ENCODE assay signal across 11 mouse cellular contexts in the genomic region with DNA sequence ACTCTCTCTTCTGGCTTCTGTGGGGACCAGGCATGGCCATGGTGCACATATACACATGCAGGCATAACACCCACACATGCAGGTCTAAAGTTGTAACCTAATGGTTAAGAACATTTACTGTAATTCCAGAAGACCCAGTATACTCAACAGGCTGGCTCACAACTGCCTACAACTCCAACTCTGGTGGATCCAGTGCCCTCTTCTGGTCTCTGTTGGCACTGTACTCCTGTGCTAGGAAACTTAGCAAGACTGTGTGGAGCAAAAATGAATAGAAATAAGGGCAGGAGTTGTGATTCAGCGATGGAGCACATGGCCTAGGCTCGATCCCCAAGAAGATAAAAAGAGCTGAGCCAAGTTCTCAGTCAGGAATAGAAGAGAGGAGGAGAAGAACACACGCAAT. TPM values are rescaled to one million over a fixed set of nuclear protein-coding genes. Genes with fewer than 3 reads are reported as not detected.
DNase-seq lines count a peak whose midpoint lies in the region; ATAC-seq and TF ChIP-seq lines count a peak whose summit lies in the region.
"Had no signal": no experiment of that assay in that cellular context is flagged by ENCODE, and none has a peak within 500 bp of the region (broad histone marks: within the 10 kb centered on the region; RNA-seq: fewer than 3 reads in every experiment).

No protein-coding gene starts in this region.

- H3K9me3 ChIP-seq in hindbrain, postnatal 0 days (ENCODE audit: low read length), result no peaks in the 10 kb centered on the region
- H3K9me3 ChIP-seq in hindbrain, embryonic 12.5 days (replicated peaks), result no peaks in the 10 kb centered on the region
- no peaks in the 10 kb centered on the region for H3K9me3 ChIP-seq in hindbrain, embryonic 13.5 days
- H3K9me3 ChIP-seq in forebrain, embryonic 13.5 days (replicated peaks), result no peaks in the 10 kb centered on the region
- H3K9me3 ChIP-seq: lung, embryonic 15.5 days had no signal

- ATAC-seq in hindbrain, postnatal 0 days, result no peak
- ATAC-seq in hindbrain, embryonic 12.5 days (ENCODE audit: low FRiP score), result no peak
- no peak for ATAC-seq in hindbrain, embryonic 13.5 days (ENCODE audit: low FRiP score)
- no peak for ATAC-seq in forebrain, embryonic 13.5 days

- no peaks in the 10 kb centered on the region for H3K27me3 ChIP-seq in hindbrain, postnatal 0 days (ENCODE audit: insufficient read depth, low read length)
- H3K27me3 ChIP-seq in hindbrain, embryonic 12.5 days, result no peaks in the 10 kb centered on the region
- H3K27me3 ChIP-seq in hindbrain, embryonic 13.5 days, result no peaks in the 10 kb centered on the region
- H3K27me3 ChIP-seq in forebrain, embryonic 13.5 days, result no peaks in the 10 kb centered on the region
- H3K27me3 ChIP-seq: lung, embryonic 15.5 days had no signal

- peak; percentile 27 for TF ChIP-seq CTCF in hindbrain, postnatal 0 days (IDR thresholded peaks at IDR 0.05; ENCODE audit: low read depth)

- H3K4me2 ChIP-seq in hindbrain, postnatal 0 days (ENCODE audit: low read depth, low read length), result no peak overlapping the region
- no peak overlapping the region for H3K4me2 ChIP-seq in hindbrain, embryonic 12.5 days (replicated peaks)
- no peak overlapping the region for H3K4me2 ChIP-seq in hindbrain, embryonic 13.5 days
- no peak overlapping the region for H3K4me2 ChIP-seq in forebrain, embryonic 13.5 days
- H3K4me2 ChIP-seq: lung, embryonic 15.5 days had no signal

- no peak for DNase-seq in hindbrain, postnatal 0 days (ENCODE audit: low spot score)
- DNase-seq in thymus, postnatal 4 days, result peak; percentile 35
- no peak for DNase-seq in thymus, postnatal 10 days (ENCODE audit: low spot score in 2 of 2)
- peak; percentile 49 to 50 for DNase-seq in kidney, postnatal 25 days
- no peak for DNase-seq in ovary, postnatal 10 days (ENCODE audit: low spot score)
- DNase-seq: heart, postnatal 14 days; right cerebral cortex, adult 18-20 months had no signal

- WGBS in hindbrain, postnatal 0 days, result 87% methylated on average over 3 of the region's 3 CpGs
- WGBS in hindbrain, embryonic 12.5 days, result 82% methylated on average over 3 of the region's 3 CpGs
- WGBS in hindbrain, embryonic 13.5 days, result 82% methylated on average over 3 of the region's 3 CpGs
- 82% methylated on average over 3 of the region's 3 CpGs for WGBS in forebrain, embryonic 13.5 days

- no peak overlapping the region for H3K27ac ChIP-seq in hindbrain, postnatal 0 days
- no peak overlapping the region for H3K27ac ChIP-seq in hindbrain, embryonic 12.5 days
- no peak overlapping the region for H3K27ac ChIP-seq in hindbrain, embryonic 13.5 days
- no peak overlapping the region for H3K27ac ChIP-seq in forebrain, embryonic 13.5 days
- H3K27ac ChIP-seq: lung, embryonic 15.5 days had no signal

- no peak overlapping the region for H3K4me3 ChIP-seq in hindbrain, postnatal 0 days (ENCODE audit: low read length)
- H3K4me3 ChIP-seq in hindbrain, embryonic 12.5 days, result no peak overlapping the region
- no peak overlapping the region for H3K4me3 ChIP-seq in hindbrain, embryonic 13.5 days
- H3K4me3 ChIP-seq in forebrain, embryonic 13.5 days, result no peak overlapping the region
- H3K4me3 ChIP-seq: lung, embryonic 15.5 days had no signal

- no peak overlapping the region for H3K9ac ChIP-seq in hindbrain, postnatal 0 days (replicated peaks; ENCODE audit: low read length)
- no peak overlapping the region for H3K9ac ChIP-seq in hindbrain, embryonic 12.5 days
- H3K9ac ChIP-seq in hindbrain, embryonic 13.5 days, result no peak overlapping the region
- no peak overlapping the region for H3K9ac ChIP-seq in forebrain, embryonic 13.5 days
- H3K9ac ChIP-seq: lung, embryonic 15.5 days had no signal

- no peaks in the 10 kb centered on the region for H3K36me3 ChIP-seq in hindbrain, postnatal 0 days (ENCODE audit: insufficient read depth, low read length)
- H3K36me3 ChIP-seq in hindbrain, embryonic 12.5 days, result no peaks in the 10 kb centered on the region
- no peaks in the 10 kb centered on the region for H3K36me3 ChIP-seq in hindbrain, embryonic 13.5 days
- no peaks in the 10 kb centered on the region for H3K36me3 ChIP-seq in forebrain, embryonic 13.5 days (ENCODE audit: poor library complexity, severe bottlenecking)
- H3K36me3 ChIP-seq: lung, embryonic 15.5 days had no signal

- no peaks in the 10 kb centered on the region for H3K4me1 ChIP-seq in hindbrain, postnatal 0 days (ENCODE audit: insufficient read depth, low read length)
- no peaks in the 10 kb centered on the region for H3K4me1 ChIP-seq in hindbrain, embryonic 12.5 days
- no peaks in the 10 kb centered on the region for H3K4me1 ChIP-seq in hindbrain, embryonic 13.5 days (replicated peaks)
- H3K4me1 ChIP-seq in forebrain, embryonic 13.5 days, result no peaks in the 10 kb centered on the region
- H3K4me1 ChIP-seq: lung, embryonic 15.5 days had no signal

RNA-seq across cellular contexts. Expression of a gene that starts 4.9 kb away (rescaled TPM):
- total RNA-seq in hindbrain, postnatal 0 days (2014; rRNA removed), result 12.7 and 13.9 TPM in 2 replicates
- 21.1 and 21.5 TPM in 2 replicates for polyA plus RNA-seq in hindbrain, postnatal 0 days (2015; fragmentation: Nextera tagmentation; extraction: Ambion mirVana)
- 36.5 and 39.1 TPM in 2 replicates for polyA plus RNA-seq in hindbrain, embryonic 12.5 days (2016; fragmentation: Nextera tagmentation; extraction: Ambion mirVana)
- polyA plus RNA-seq in hindbrain, embryonic 13.5 days (2015; fragmentation: Nextera tagmentation; extraction: Ambion mirVana), result 26.9 and 28.4 TPM in 2 replicates
- polyA plus RNA-seq in forebrain, embryonic 13.5 days (2015; fragmentation: Nextera tagmentation; extraction: Ambion mirVana), result 24.1 and 25.0 TPM in 2 replicates

RNA-seq across cellular contexts. Expression of a gene that starts 48.9 kb away (rescaled TPM):
- total RNA-seq in hindbrain, postnatal 0 days (2014; rRNA removed), result 20.7 and 22.7 TPM in 2 replicates
- 72.4 and 73.7 TPM in 2 replicates for polyA plus RNA-seq in hindbrain, postnatal 0 days (2015; fragmentation: Nextera tagmentation; extraction: Ambion mirVana)
- 46.2 and 58.4 TPM in 2 replicates for polyA plus RNA-seq in hindbrain, embryonic 12.5 days (2016; fragmentation: Nextera tagmentation; extraction: Ambion mirVana)
- polyA plus RNA-seq in hindbrain, embryonic 13.5 days (2015; fragmentation: Nextera tagmentation; extraction: Ambion mirVana), result 58.1 and 60.5 TPM in 2 replicates
- 49.3 and 50.9 TPM in 2 replicates for polyA plus RNA-seq in forebrain, embryonic 13.5 days (2015; fragmentation: Nextera tagmentation; extraction: Ambion mirVana)

Comparison
In these comparisons a context has a peak if more than half of its experiments do, and no peak if none do; other contexts are left out.
1. DNase-seq: peak in thymus, postnatal 4 days (single experiment) and kidney, postnatal 25 days (2 of 2); none in hindbrain, postnatal 0 days (single experiment), thymus, postnatal 10 days (0 of 2) and ovary, postnatal 10 days (single experiment).